Mouse (Mus musculus): ENCODE results near the gene Cdh4. TPM values are rescaled to one million over a fixed set of nuclear protein-coding genes. Genes with fewer than 3 reads are reported as not detected.

Cdh4 gene
- polyA plus RNA-seq, 1 experiment from 2014 or later = 8.8 TPM

GRCm38 (mm10) chr2:179912911-179913310 is 470.7 kb downstream of the Cdh4 start:
- Histone ChIP-seq H3K36me3 (peaks cover 54% of the 10 kb centered on the region), H3K4me1 (no peaks in the 10 kb centered on the region), H3K9ac (no peak overlapping the region), H3K27ac (no peak overlapping the region), H3K27me3 (no peaks in the 10 kb centered on the region), H3K4me3 (no peak overlapping the region), H3K4me2 (no peak overlapping the region), H3K9me3 (no peaks in the 10 kb centered on the region)
- 80% methylated on average over 12 of the region's 12 CpGs for WGBS
- no peak for ATAC-seq (ENCODE audit: insufficient number of reproducible peaks, low FRiP score, low TSS enrichment, low read depth)

GRCm38 (mm10) chr2:179913349-179913748 is 471.1 kb downstream of the Cdh4 start:
- no peaks in the 10 kb centered on the region for H3K4me1 ChIP-seq
- H3K9ac ChIP-seq = no peak overlapping the region
- peaks cover 58% of the 10 kb centered on the region for H3K36me3 ChIP-seq
- H3K9me3 ChIP-seq = no peaks in the 10 kb centered on the region
- no peak for ATAC-seq (ENCODE audit: insufficient number of reproducible peaks, low FRiP score, low TSS enrichment, low read depth)
- no peaks in the 10 kb centered on the region for H3K27me3 ChIP-seq
- H3K27ac ChIP-seq = no peak overlapping the region
- 88% methylated on average over 15 of the region's 15 CpGs for WGBS
- no peak overlapping the region for H3K4me3 ChIP-seq
- no peak overlapping the region for H3K4me2 ChIP-seq

GRCm38 (mm10) chr2:179914246-179914645 is 472.0 kb downstream of the Cdh4 start:
- Histone ChIP-seq H3K27ac (no peak overlapping the region), H3K9me3 (no peaks in the 10 kb centered on the region), H3K4me1 (no peaks in the 10 kb centered on the region), H3K27me3 (no peaks in the 10 kb centered on the region), H3K4me2 (no peak overlapping the region), H3K36me3 (peaks cover 64% of the 10 kb centered on the region), H3K4me3 (no peak overlapping the region), H3K9ac (no peak overlapping the region)
- ATAC-seq (ENCODE audit: insufficient number of reproducible peaks, low FRiP score, low TSS enrichment, low read depth) = no peak
- WGBS = 76% methylated on average over 2 of the region's 2 CpGs

- no peak for ATAC-seq (ENCODE audit: insufficient number of reproducible peaks, low FRiP score, low TSS enrichment, low read depth)
- Histone ChIP-seq H3K4me2 (no peak overlapping the region), H3K27me3 (no peaks in the 10 kb centered on the region), H3K4me1 (no peaks in the 10 kb centered on the region), H3K36me3 (peaks cover 76% of the 10 kb centered on the region), H3K4me3 (no peak overlapping the region), H3K9ac (no peak overlapping the region), H3K9me3 (no peaks in the 10 kb centered on the region), H3K27ac (no peak overlapping the region)
- 33% methylated on average over 5 of the region's 5 CpGs for WGBS
Observed at GRCm38 (mm10) chr2:179916877-179917673, 474.8 kb downstream of the Cdh4 start.

- Histone ChIP-seq H3K9me3 (no peaks in the 10 kb centered on the region), H3K36me3 (peaks cover 77% of the 10 kb centered on the region), H3K9ac (no peak overlapping the region), H3K4me3 (no peak overlapping the region), H3K27ac (no peak overlapping the region), H3K4me2 (no peak overlapping the region), H3K4me1 (no peaks in the 10 kb centered on the region), H3K27me3 (no peaks in the 10 kb centered on the region)
- no peak for ATAC-seq (ENCODE audit: insufficient number of reproducible peaks, low FRiP score, low TSS enrichment, low read depth)
- WGBS = 70% methylated on average over 4 of the region's 4 CpGs
Observed at GRCm38 (mm10) chr2:179920042-179920441, 477.8 kb downstream of the Cdh4 start.

- no peak for ATAC-seq (ENCODE audit: insufficient number of reproducible peaks, low FRiP score, low TSS enrichment, low read depth)
- Histone ChIP-seq H3K9ac (no peak overlapping the region), H3K4me2 (no peak overlapping the region), H3K36me3 (peaks cover 79% of the 10 kb centered on the region), H3K9me3 (no peaks in the 10 kb centered on the region), H3K27me3 (no peaks in the 10 kb centered on the region), H3K4me3 (no peak overlapping the region), H3K27ac (no peak overlapping the region), H3K4me1 (no peaks in the 10 kb centered on the region)
- WGBS = 95% methylated on average over 8 of the region's 8 CpGs
Observed at GRCm38 (mm10) chr2:179921021-179921653, 478.9 kb downstream of the Cdh4 start.

- no peaks in the 10 kb centered on the region for H3K9me3 ChIP-seq
- ATAC-seq (ENCODE audit: insufficient number of reproducible peaks, low FRiP score, low TSS enrichment, low read depth) = no peak
- 81% methylated on average over 6 of the region's 6 CpGs for WGBS
- no peak overlapping the region for H3K4me3 ChIP-seq
- peaks cover 74% of the 10 kb centered on the region for H3K36me3 ChIP-seq
- H3K4me2 ChIP-seq = no peak overlapping the region
- peaks cover 2% of the 10 kb centered on the region; the same call in 1 of the 2 replicates for H3K4me1 ChIP-seq
- H3K27ac ChIP-seq = no peak overlapping the region
- H3K9ac ChIP-seq = no peak overlapping the region
- no peaks in the 10 kb centered on the region for H3K27me3 ChIP-seq
Observed at GRCm38 (mm10) chr2:179924038-179924437, 481.8 kb downstream of the Cdh4 start.

GRCm38 (mm10) chr2:179929166-179929565 is 486.9 kb downstream of the Cdh4 start:
- WGBS = 88% methylated on average over 13 of the region's 13 CpGs
- no peaks in the 10 kb centered on the region for H3K9me3 ChIP-seq
- H3K27ac ChIP-seq = no peak overlapping the region
- H3K36me3 ChIP-seq = peaks cover 62% of the 10 kb centered on the region
- H3K4me2 ChIP-seq = no peak overlapping the region
- no peak overlapping the region for H3K9ac ChIP-seq
- no peaks in the 10 kb centered on the region for H3K27me3 ChIP-seq
- peaks cover 4% of the 10 kb centered on the region; the same call in 1 of the 2 replicates for H3K4me1 ChIP-seq
- no peak overlapping the region for H3K4me3 ChIP-seq
- no peak for ATAC-seq (ENCODE audit: insufficient number of reproducible peaks, low FRiP score, low TSS enrichment, low read depth)

- Histone ChIP-seq H3K4me2 (no peak overlapping the region), H3K27ac (no peak overlapping the region), H3K27me3 (no peaks in the 10 kb centered on the region), H3K36me3 (peaks cover 43% of the 10 kb centered on the region), H3K4me3 (no peak overlapping the region), H3K9me3 (no peaks in the 10 kb centered on the region), H3K9ac (no peak overlapping the region), H3K4me1 (peaks cover 4% of the 10 kb centered on the region; the same call in 1 of the 2 replicates)
- 89% methylated on average over 16 of the region's 16 CpGs for WGBS
- ATAC-seq (ENCODE audit: insufficient number of reproducible peaks, low FRiP score, low TSS enrichment, low read depth) = no peak
Observed at GRCm38 (mm10) chr2:179931741-179932140, 489.5 kb downstream of the Cdh4 start.

- H3K27me3 ChIP-seq = no peaks in the 10 kb centered on the region
- 65% methylated on average over 3 of the region's 3 CpGs for WGBS
- H3K4me2 ChIP-seq = no peak overlapping the region
- no peak overlapping the region for H3K9ac ChIP-seq
- no peak overlapping the region for H3K4me3 ChIP-seq
- H3K27ac ChIP-seq = no peak overlapping the region
- 0 out of 2 replicates have a peak, but pooled peaks cover 2% of the 10 kb centered on the region for H3K4me1 ChIP-seq
- no peak for ATAC-seq (ENCODE audit: insufficient number of reproducible peaks, low FRiP score, low TSS enrichment, low read depth)
- H3K36me3 ChIP-seq = peaks cover 34% of the 10 kb centered on the region
- H3K9me3 ChIP-seq = no peaks in the 10 kb centered on the region
Observed at GRCm38 (mm10) chr2:179934165-179934564, 491.9 kb downstream of the Cdh4 start.

- no peak overlapping the region for H3K4me2 ChIP-seq
- no peak overlapping the region for H3K27ac ChIP-seq
- no peak overlapping the region for H3K9ac ChIP-seq
- H3K9me3 ChIP-seq = no peaks in the 10 kb centered on the region
- H3K27me3 ChIP-seq = no peaks in the 10 kb centered on the region
- 69% methylated on average over 4 of the region's 4 CpGs for WGBS
- peaks cover 14% of the 10 kb centered on the region for H3K36me3 ChIP-seq
- no peaks in the 10 kb centered on the region; the same call in 1 of the 2 replicates for H3K4me1 ChIP-seq
- no peak overlapping the region for H3K4me3 ChIP-seq
- ATAC-seq (ENCODE audit: insufficient number of reproducible peaks, low FRiP score, low TSS enrichment, low read depth) = no peak
Observed at GRCm38 (mm10) chr2:179937091-179937490, 494.9 kb downstream of the Cdh4 start.

- Histone ChIP-seq H3K9ac (no peak overlapping the region), H3K9me3 (no peaks in the 10 kb centered on the region), H3K27me3 (no peaks in the 10 kb centered on the region), H3K27ac (no peak overlapping the region), H3K36me3 (no peaks in the 10 kb centered on the region), H3K4me1 (peaks cover 7% of the 10 kb centered on the region; the same call in 1 of the 2 replicates), H3K4me2 (no peak overlapping the region), H3K4me3 (no peak overlapping the region)
- no peak for ATAC-seq (ENCODE audit: insufficient number of reproducible peaks, low FRiP score, low TSS enrichment, low read depth)
- WGBS = 84% methylated on average over 1 of the region's 1 CpGs
Observed at GRCm38 (mm10) chr2:179941696-179942095, 499.5 kb downstream of the Cdh4 start.
